In genomic region chr1:128141737-128142136, GRCm38 (mm10) we compare ENCODE assay signal across 13 mouse cellular contexts. TPM values are rescaled to one million over a fixed set of nuclear protein-coding genes. Genes with fewer than 3 reads are reported as not detected.
A peak's percentile ranks its signal among the peaks of the same experiment; 100 is the strongest.
DNase-seq lines count a peak whose midpoint lies in the region; TF ChIP-seq lines count a peak whose summit lies in the region.
"Had no signal": no experiment of that assay in that cellular context is flagged by ENCODE, and none has a peak within 500 bp of the region (broad histone marks: within the 10 kb centered on the region; RNA-seq: fewer than 3 reads in every experiment).

No protein-coding gene starts in this region.

- no peak for TF ChIP-seq CTCF in layer of hippocampus, adult 2 months (conservative IDR thresholded peaks at IDR 0.05)

- peak overlapping the region; percentile 69; the same call in 1 of the 2 replicates for H3K27ac ChIP-seq in layer of hippocampus, adult 2 months
- H3K27ac ChIP-seq: liver, embryonic 13.5 days had no signal

- peak overlapping the region; percentile 26 for H3K4me3 ChIP-seq in layer of hippocampus, adult 2 months
- H3K4me3 ChIP-seq: erythroblast, embryonic 14.5 days; liver, embryonic 13.5 days had no signal

- DNase-seq in layer of hippocampus, adult 2 months (ENCODE audit: low spot score in 2 of 2): peak in 1 of 2 experiments; percentile 28
- no peak for DNase-seq in layer of hippocampus, postnatal 10 days (ENCODE audit: low spot score in 2 of 2)
- DNase-seq in MN1 (ENCODE audit: low spot score) (peak; percentile 73), ZHBTc4 (ENCODE audit: low read depth, low spot score) (peak; percentile 9)
- DNase-seq in mesoderm, embryonic 11.5 days (ENCODE audit: low read depth, low spot score): peak; percentile 12
- no peak for DNase-seq in urinary bladder, postnatal 36 days (ENCODE audit: low spot score in 2 of 2)
- DNase-seq in spleen, postnatal 4 days (ENCODE audit: low spot score in 2 of 2): no peak
- DNase-seq: adrenal gland, postnatal 14 days; cerebellum, postnatal 25 days; kidney, adult 11 months; liver, embryonic 13.5 days; lung, postnatal 14 days had no signal

RNA-seq across cellular contexts. Expression of gene R3hdm1, which starts 38.6 kb away (rescaled TPM):
- 100 to 1,000 TPM; 239 to 263 TPM for total RNA-seq in layer of hippocampus, adult 2 months (2021)
- 100 to 1,000 TPM; 242 to 249 TPM for total RNA-seq in layer of hippocampus, postnatal 10 days (2021)

RNA-seq across cellular contexts. Expression of gene Zranb3, which starts 38.9 kb away (rescaled TPM):
- 1 to 10 TPM; 6.6 to 7.2 TPM for total RNA-seq in layer of hippocampus, adult 2 months (2021)
- total RNA-seq in layer of hippocampus, postnatal 10 days (2021): 1 to 10 TPM; 8.0 to 9.0 TPM

Comparison
In these comparisons a context has a peak if more than half of its experiments do, and no peak if none do; other contexts are left out.
1. DNase-seq: peak in MN1 (single experiment), ZHBTc4 (single experiment) and mesoderm, embryonic 11.5 days (single experiment); none in layer of hippocampus, postnatal 10 days (0 of 2), urinary bladder, postnatal 36 days (0 of 2) and spleen, postnatal 4 days (0 of 2).